Mouse (Mus musculus) olfactory bulb, adult 2 months (tissue): ENCODE data around the gene Lrrc66. TPM values are rescaled to one million over a fixed set of nuclear protein-coding genes. Genes with fewer than 3 reads are reported as not detected.

Source experiments
- H3K27ac ChIP-seq: fragments of 200-500 bp; 2 replicates; pipeline ENCODE4 v1.5.1; 2012; ENCODE audit warnings: low read depth, low read length; ENCODE audit not compliant: insufficient read depth
- H3K4me1 ChIP-seq: fragments of 200-500 bp; 2 replicates; pipeline ENCODE4 v1.6.1; 2012; ENCODE audit warnings: low read length; ENCODE audit not compliant: control insufficient read depth, insufficient read depth
- H3K4me3 ChIP-seq: fragments of 200-500 bp; 2 replicates; pipeline ENCODE4 v1.5.1; 2012; ENCODE audit warnings: mild to moderate bottlenecking, low read depth, low read length, moderate library complexity; ENCODE audit not compliant: insufficient read depth
- CTCF ChIP-seq: fragments of 200-500 bp; IDR thresholded peaks from 2 replicates; pipeline ENCODE4 v1.5.1; 2012; ENCODE audit warnings: low read depth, mild to moderate bottlenecking, low read length, moderate library complexity; ENCODE audit not compliant: insufficient read depth
- POLR2A ChIP-seq: fragments of 200-500 bp; IDR thresholded peaks from 2 replicates; pipeline ENCODE4 v1.6.1; 2012; ENCODE audit warnings: mild to moderate bottlenecking, low read depth, low read length, moderate library complexity; ENCODE audit not compliant: insufficient read depth
- WGBS: fragments of 180-500 bp; shearing (Covaris S2); methylation state at CpG from one replicate; pipeline ENCODE4 v1.1.7; 2018; 5-methylcytosine and 5-hydroxymethylcytosine counted together
- polyA plus RNA-seq: library from polyadenylated mRNA; stranded (reverse); fragments of >200 nt; gene quantifications from 2 replicates; pipeline ENCODE4 v1.2.4, GENCODE M21; 2012; ENCODE audit warnings: low replicate concordance; ENCODE audit not compliant: missing spikeins, insufficient read depth, insufficient read length

Lrrc66 gene
- polyA plus RNA-seq, 1 experiment: not detected

DNA sequence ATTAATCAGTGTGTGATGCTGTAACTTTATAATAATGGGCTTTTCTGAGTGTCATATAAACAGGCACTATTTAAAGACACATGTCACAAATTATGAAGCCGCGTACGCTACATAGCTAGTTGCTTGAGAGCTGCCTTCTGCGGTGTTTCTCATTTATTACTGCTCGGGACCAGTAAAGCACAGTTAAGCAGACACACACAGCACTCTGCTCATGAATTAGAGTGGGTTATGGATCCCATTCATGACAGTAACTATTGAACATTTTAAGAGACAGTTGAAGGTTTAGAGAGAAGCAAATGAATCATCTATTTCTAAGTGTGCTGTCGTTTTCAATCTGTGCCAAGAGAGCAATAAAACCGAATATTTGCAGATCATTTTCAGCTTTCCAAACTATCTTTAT, 5.5 kb downstream of the Lrrc66 start:
- 95% methylated on average over 7 of the region's 7 CpGs for WGBS
- no peaks in the 10 kb centered on the region for H3K4me1 ChIP-seq
- H3K4me3 ChIP-seq: no peak overlapping the region
- H3K27ac ChIP-seq: no peak overlapping the region
- TF ChIP-seq POLR2A (no peak), CTCF (no peak)

- Histone ChIP-seq H3K4me3 (no peak overlapping the region), H3K4me1 (peaks cover 1% of the 10 kb centered on the region; the same call in 1 of the 2 replicates), H3K27ac (no peak overlapping the region)
- 63% methylated on average over 1 of the region's 1 CpGs for WGBS
- TF ChIP-seq CTCF (no peak), POLR2A (no peak)
Observed at GRCm38 (mm10) chr5:73625505-73625904, 6.8 kb downstream of the Lrrc66 start.

DNA sequence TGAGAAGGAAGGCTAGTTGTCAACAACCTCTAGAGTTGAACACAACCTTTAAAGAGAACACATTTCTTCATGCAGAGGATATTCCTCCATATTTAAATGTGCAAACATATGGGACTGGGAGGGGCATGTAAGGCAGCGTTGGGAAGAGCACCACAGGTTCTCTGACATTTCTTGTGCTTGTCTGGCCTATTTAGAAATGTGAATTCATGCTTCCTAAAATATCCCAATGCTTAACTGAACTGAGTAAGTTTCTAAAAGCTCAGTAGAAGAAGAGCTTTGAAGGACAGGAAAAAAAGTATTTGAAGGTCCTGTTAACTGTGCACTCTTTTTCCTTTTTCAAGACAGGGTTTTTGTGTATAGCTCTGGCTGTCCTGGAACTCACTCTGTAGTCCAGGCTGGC, 13.4 kb downstream of the Lrrc66 start:
- peaks cover 12% of the 10 kb centered on the region for H3K4me1 ChIP-seq
- H3K4me3 ChIP-seq: no peak overlapping the region
- WGBS: 46% methylated on average over 1 of the region's 1 CpGs
- no peak overlapping the region for H3K27ac ChIP-seq
- TF ChIP-seq POLR2A: no peak
- no peak for TF ChIP-seq CTCF

DNA sequence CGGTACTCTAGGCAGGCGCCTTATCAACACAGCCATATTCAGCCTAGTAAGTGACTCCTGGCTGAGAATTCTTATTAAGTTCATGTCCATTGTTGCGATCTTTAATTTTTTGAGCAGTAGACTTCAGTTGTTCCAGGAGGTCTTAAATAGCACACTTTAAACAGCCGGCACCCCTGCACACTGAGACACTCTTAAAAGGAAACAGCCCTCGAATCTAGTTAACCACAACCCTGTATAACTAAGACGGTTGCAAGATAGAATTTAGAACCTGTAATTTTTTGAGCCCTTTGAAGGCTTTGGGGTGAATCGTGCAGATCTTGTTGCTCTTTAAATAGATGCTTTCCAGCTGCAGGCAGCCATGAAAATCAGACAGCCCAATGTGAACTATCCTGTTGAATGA, 17.1 kb downstream of the Lrrc66 start:
- Histone ChIP-seq H3K4me1 (peaks cover 8% of the 10 kb centered on the region), H3K27ac (0 out of 2 replicates have a peak overlapping the region, but pooled peaks have one; percentile 47), H3K4me3 (no peak overlapping the region)
- no peak for TF ChIP-seq POLR2A
- no peak for TF ChIP-seq CTCF
- WGBS: 28% methylated on average over 7 of the region's 7 CpGs

GRCm38 (mm10) chr5:73613296-73613695, 19.0 kb downstream of the Lrrc66 start:
- peaks cover 6% of the 10 kb centered on the region for H3K4me1 ChIP-seq
- H3K27ac ChIP-seq: no peak overlapping the region
- WGBS: 87% methylated on average over 8 of the region's 8 CpGs
- TF ChIP-seq CTCF: no peak
- TF ChIP-seq POLR2A: no peak
- no peak overlapping the region for H3K4me3 ChIP-seq

DNA sequence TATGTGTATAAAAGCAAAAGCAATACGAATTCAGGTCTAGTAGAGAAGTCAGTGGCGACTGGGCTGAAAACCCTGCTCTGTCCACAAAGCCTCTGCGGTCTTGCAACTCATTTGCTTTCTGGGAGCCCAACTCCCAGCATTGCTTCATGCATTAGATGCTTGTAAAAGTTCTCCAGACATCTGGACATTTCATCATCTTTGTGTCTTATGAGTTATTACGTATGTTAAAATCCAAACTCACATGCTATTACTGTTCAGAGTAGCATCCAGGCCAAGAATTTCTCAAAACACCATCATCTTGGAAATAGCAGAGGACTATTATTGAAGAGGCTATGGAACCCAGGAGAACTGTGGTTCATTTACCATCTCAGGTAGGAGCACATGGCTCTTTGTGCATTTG, 21.3 kb downstream of the Lrrc66 start:
- Histone ChIP-seq H3K27ac (no peak overlapping the region), H3K4me1 (peaks cover 6% of the 10 kb centered on the region), H3K4me3 (no peak overlapping the region)
- TF ChIP-seq CTCF (no peak), POLR2A (no peak)
- WGBS: 94% methylated on average over 4 of the region's 4 CpGs

DNA sequence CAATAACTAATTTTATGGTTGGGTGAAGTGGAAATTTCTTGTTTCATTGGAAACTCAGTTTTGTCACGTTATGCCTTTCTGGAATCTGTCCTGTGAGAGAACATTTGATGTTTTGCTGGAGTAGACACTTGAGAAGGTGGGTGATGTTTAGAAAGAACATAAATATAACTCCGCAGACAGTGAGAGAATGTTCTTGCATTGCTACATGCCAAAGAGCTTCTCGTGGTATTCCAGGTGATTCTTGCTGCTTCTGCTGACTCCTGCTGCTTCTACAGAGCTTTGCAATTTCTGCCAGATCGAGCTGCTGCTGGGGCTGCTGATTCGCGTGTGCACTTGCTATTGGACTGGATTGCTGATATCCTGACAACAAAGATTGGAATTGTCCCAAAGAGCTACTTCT, 27.4 kb downstream of the Lrrc66 start:
- no peak for TF ChIP-seq POLR2A
- TF ChIP-seq CTCF: no peak

DNA sequence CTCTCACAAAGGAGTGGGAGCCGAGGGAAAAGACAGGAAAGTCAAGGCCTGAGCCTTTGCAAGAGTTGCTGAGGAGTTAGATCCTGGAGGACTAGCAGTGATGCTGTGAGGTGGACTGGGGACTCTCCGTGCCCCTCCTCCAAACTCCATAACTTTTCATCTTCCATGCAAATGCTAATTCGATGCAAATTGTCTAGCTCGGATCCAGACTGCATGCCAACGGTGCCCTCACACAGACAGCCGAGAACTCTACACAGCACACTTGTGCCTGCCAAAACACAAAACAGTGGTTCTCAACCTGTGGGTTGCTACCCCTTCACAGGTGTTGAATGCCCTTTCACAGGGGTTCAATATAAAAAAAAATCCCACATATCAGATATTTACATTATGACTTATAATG, 27.8 kb downstream of the Lrrc66 start:
- WGBS: 58% methylated on average over 6 of the region's 6 CpGs
- no peak for TF ChIP-seq CTCF
- no peak for TF ChIP-seq POLR2A
- Histone ChIP-seq H3K4me3 (no peak overlapping the region), H3K27ac (no peak overlapping the region), H3K4me1 (0 out of 2 replicates have a peak, but pooled peaks cover 3% of the 10 kb centered on the region)

More for the DNA sequence above, 27.4 kb downstream of the Lrrc66 start:
- Histone ChIP-seq H3K4me1 (0 out of 2 replicates have a peak, but pooled peaks cover 3% of the 10 kb centered on the region), H3K4me3 (no peak overlapping the region), H3K27ac (no peak overlapping the region)
- WGBS: 77% methylated on average over 6 of the region's 6 CpGs

GRCm38 (mm10) chr5:73602865-73603264, 29.5 kb downstream of the Lrrc66 start:
- WGBS: 83% methylated on average over 3 of the region's 3 CpGs
- no peak for TF ChIP-seq CTCF
- no peak for TF ChIP-seq POLR2A
- Histone ChIP-seq H3K4me1 (peaks cover 6% of the 10 kb centered on the region; the same call in 1 of the 2 replicates), H3K4me3 (no peak overlapping the region), H3K27ac (no peak overlapping the region)

GRCm38 (mm10) chr5:73601361-73601763, 31.0 kb downstream of the Lrrc66 start:
- H3K27ac ChIP-seq: no peak overlapping the region; the same call in 1 of the 2 replicates
- WGBS: 44% methylated on average over 8 of the region's 8 CpGs
- no peak overlapping the region for H3K4me3 ChIP-seq
- TF ChIP-seq CTCF: no peak
- TF ChIP-seq POLR2A: no peak
- peaks cover 6% of the 10 kb centered on the region; the same call in 1 of the 2 replicates for H3K4me1 ChIP-seq
